Mouse (Mus musculus): Measurements from ENCODE around the gene Tgds.
"Not testable (repeated sequence)": the region's sequence is repeated elsewhere in the genome, so short reads cannot be mapped to it uniquely, and the experiment has no call there.

Gene Tgds

GRCm38 (mm10) chr14:118132642-118132977 is at the start of gene Tgds:
Tgds (minus strand) TSS chr14:118132755.
- peak; percentile 80 for DNase-seq (ENCODE audit: low spot score)

DNA sequence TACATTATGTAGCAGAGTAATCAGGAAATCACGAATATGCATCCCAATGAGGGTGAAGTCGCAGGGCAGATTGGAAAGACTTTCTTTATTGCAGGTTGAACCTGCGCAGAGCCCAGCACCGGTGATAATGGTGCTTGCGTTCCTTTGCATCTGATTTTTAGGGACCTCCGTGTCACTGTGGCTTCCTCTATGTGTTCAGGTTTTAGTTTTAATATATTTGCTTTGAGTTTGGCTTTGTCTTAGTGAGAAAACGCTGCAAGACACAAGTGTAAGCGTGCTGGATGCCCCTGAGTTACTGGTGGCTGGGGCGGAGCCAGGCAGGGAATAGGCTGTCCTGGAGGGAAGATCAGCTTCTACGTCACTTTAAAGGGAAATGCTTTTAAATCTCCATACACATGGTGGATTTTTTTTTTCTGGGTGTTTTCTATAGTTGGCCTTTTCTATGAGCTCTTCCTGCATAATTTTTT is 48.2 kb upstream of the Tgds start:
- no peak for DNase-seq (ENCODE audit: low spot score)

GRCm38 (mm10) chr14:118180117-118180557 is 47.6 kb upstream of the Tgds start:
- DNase-seq (ENCODE audit: low spot score): peak; percentile 23

- no peak for DNase-seq (ENCODE audit: low spot score)
Measured at GRCm38 (mm10) chr14:118179701-118180100, 47.1 kb upstream of the Tgds start.

DNA sequence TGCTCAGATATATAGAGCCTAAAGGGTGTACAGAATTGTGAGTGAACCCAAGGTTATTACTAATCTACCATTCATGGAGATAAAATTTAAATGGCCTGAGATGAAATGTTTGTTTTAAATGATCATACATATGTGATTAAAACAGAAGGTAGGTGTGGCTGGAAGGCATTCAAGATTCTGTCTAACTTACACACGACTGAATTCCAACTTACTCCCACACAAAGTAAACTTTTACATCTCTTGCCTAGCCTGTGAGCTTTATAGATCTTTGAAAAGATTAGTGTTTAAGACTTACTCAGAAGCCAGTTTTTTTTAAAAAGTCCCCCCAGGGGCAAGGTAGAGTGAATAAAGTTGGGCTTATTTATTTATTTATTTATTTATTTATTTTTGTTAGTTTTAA is 46.7 kb upstream of the Tgds start:
- DNase-seq (ENCODE audit: low spot score): no peak

- no peak for DNase-seq (ENCODE audit: low spot score)
Measured at GRCm38 (mm10) chr14:118175694-118176085, 43.1 kb upstream of the Tgds start.

GRCm38 (mm10) chr14:118175071-118175693 is 42.6 kb upstream of the Tgds start:
- no peak for DNase-seq (ENCODE audit: low spot score)

DNA sequence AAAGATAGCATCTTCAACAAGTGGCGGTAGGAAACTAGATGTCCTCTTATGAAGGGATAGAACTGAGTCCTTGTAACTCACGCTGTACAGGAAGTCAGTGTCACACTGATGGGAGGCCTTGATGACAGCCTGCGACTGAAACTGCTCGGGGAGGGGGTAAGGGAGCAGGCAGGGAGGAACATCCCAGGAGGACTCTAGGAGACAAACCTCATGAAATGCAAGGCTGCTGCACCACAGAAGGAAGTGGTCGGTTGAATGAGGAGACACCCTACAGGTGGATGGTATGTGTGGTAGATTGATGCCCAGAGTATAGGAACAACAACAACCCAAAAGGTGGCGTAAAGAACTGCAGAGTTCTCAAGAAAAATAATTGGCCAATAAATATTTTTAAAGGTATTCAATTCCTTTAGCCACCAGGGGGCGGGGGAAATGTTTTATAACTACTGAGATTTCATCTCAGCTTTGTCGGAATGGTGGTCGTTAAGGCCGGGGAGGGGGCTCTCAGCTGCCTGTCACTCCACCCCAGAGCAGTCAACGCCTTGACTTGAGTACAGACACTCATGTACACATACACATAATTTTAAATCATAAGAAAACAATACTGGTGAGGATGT is 41.1 kb upstream of the Tgds start:
- no peak for DNase-seq (ENCODE audit: low spot score)

DNA sequence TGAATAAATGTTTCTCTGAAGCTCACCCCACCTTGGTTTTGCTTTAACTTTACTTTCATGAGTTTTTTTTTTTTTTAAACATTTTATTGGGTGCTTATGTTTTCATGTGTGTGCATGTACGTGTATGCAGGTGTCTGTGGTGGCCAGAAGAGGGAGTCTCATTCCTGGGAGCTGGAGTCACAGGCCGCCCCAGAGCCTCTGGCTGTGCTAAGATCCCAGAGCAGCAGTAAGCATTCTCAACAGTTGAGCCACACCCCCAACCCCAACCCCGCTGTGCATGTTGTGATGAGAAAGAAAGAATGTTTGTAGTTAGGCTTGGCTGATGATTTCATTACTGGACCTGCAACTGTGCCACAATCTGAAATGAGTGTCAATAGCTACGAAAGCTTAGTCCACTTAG is 36.2 kb upstream of the Tgds start:
- DNase-seq (ENCODE audit: low spot score): no peak

DNA sequence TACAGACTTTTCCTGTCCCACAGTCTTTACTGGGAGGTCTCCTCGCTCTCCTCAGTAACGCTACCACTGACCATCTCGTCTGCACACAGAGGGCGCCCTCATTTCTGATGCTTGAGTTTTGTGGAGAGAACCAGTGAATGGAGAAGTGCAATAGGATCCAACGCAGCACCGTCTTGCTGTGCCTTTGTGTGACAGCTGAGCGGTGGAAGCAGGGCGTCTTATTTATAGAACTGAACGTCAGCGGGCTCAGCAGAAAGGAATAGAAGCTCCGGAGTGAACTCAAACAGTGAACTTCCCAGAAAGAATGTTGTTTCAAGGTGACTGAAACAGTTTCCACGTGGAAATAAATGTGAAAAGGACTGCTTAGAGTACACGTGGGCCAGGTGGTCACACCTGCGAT is 30.1 kb upstream of the Tgds start:
- no peak for DNase-seq (ENCODE audit: low spot score)

DNA sequence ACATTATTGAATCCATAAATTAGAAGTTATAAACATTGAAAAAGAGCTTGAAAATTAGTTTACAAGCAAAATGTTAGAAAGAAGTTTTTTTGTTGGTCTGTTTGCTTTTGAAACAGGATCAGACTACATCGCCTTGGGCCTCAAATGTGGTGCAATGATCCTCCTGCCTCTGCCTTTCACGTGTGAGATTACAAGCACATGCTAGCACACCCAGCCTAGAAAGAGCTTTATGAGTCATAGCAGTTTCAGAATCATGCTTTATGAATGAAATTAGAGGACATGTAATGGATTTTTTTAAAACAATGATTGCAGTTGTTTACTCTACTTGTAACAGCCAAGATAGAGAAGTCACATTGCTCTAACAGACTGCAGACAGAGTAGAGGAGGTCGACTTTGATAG is 29.2 kb upstream of the Tgds start:
- DNase-seq (ENCODE audit: low spot score): no peak

DNA sequence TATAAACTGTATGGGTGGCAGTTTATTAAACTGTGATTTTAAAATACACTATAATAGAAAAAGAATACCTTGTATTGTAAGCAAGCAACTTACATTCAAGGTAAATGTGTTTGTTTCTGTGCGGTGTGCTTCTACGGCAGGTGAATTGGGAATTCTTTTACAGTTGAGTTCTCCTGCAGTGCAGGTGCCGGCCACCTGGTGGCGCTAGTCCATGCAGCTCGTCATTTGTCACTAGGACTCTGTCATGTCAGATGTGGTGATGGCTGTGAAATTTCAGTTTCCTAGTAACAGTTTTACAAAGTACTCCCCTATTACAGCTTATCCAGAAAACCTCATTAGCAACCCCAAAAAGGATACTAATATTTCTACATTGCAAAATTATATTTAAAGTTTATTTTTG is 24.6 kb upstream of the Tgds start:
- no peak for DNase-seq (ENCODE audit: low spot score)

DNA sequence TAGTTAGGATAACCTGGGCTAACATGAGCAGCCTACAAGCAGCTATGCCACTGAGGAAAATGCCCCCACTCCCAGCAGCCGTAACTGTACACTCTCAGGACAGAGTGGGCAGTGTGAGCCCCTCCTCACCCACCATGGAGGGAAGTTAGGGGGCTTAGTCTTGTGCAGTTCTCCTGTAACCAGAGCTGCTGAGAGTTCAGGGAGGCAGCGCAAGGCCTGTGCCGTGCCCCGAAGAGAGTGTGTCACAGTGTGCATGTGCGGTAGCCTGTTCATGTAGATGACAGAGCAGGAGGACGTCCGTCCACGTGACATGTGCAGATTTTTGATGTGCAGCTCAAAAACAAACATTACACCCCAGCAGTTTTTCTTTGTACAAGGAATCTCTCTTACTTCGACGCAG is 24.2 kb upstream of the Tgds start:
- DNase-seq (ENCODE audit: low spot score): no peak

DNA sequence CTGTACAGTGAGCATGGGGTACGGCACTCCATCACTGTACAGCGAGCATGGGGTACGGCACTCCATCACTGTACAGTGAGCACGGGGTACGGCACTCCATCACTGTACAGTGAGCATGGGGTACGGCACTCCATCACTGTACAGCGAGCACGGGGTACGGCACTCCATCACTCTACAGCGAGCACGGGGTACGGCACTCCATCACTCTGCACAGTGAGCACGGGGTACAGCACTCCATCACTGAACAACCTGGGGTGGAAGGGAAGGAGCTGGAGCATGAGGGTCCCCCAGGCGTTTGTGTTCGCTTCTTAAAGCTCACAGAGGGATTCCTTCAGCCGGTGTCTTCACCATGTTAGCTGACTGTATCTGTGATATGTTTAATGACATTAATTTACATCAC is 23.5 kb upstream of the Tgds start:
- DNase-seq (ENCODE audit: low spot score): not testable (repeated sequence)

GRCm38 (mm10) chr14:118152294-118152651 is 19.7 kb upstream of the Tgds start:
- DNase-seq (ENCODE audit: low spot score): no peak

DNA sequence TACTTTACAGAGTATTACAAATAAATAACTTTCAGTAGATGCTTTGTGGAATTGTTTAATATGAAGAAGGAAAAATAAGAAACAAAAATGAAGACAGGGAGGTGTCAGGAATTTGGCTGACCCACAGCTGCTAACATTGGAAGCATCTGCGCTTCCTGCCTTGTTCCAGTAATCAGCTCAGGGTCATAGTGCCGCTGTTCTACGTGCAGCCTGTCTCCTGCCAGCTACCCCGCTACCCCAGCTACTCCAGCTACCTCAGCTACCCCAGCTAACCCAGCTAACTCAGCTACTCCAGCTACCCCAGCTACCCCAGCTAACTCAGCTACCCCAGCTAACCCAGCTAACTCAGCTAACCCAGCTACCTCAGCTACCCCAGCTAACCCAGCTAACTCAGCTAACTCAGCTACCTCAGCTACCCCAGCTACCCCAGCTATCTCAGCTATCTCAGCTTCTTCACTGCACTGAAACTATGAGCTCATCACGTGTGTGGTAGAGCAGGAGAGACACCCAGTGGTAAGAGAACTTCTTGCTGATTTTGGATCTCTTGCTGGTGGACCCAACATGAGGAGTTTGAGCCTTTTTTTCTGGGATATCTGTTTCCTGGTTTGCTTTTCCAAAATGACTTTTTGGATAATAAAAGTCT is 19.2 kb upstream of the Tgds start:
- no peak for DNase-seq (ENCODE audit: low spot score)

- no peak for DNase-seq (ENCODE audit: low spot score)
Measured at GRCm38 (mm10) chr14:118150656-118151551, 18.3 kb upstream of the Tgds start.

DNA sequence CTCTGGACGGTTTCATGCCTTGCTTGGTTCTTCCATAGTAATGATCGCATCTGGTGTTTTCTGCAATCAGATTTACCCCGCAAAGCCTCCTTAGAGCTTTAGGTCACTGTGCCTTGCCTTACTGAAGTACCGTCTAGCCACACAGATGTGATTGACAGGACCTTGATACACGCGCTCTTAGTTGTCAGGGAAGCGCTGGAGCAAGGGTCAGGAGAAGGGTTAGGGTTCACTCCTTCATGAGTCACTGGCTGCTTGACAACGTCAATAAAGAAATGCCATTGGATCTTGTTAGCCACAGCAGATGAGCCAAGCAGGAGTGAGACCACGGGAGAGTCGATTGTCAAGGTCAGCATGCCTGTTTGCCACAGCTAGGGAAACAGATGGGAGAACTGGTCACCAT is 16.0 kb upstream of the Tgds start:
- DNase-seq (ENCODE audit: low spot score): no peak

DNA sequence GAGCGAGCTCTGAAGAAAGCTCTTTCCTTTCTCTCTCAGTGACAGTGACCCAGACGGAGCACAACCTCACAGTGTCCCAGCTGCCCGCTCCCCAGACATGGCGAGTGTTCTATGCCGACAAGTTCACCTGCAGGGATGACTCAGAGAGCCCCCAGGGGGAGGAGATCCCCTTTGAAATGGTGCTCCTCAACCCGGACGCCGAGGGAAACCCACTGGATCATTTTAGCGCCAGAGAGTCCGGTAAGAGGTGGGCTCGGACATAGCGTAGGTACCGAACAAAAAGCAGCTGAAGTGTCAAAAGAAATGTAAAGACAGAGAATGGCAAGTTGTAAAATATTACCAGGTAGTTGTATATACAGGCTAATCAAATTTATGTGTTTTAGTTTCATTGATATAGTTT is 15.5 kb upstream of the Tgds start:
- no peak for DNase-seq (ENCODE audit: low spot score)

DNA sequence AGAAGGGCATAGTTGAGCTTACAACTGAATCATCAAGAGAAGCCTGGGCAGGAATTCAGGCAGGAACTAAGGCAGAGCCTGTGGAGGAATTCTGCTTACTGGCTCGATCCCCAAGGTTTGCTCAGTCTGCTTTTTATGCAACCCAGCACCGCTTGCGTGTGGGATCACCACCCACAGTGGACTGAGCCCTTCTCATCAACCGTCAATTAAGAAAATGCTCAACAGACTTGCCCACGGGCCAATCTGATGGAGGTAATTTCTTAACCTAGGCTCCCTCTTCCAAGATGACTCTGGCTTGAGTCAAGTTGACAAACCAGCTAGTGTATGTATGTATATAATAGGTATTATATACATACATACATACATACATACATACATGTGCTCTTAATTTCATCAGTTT is 9.7 kb upstream of the Tgds start:
- DNase-seq (ENCODE audit: low spot score): no peak

DNA sequence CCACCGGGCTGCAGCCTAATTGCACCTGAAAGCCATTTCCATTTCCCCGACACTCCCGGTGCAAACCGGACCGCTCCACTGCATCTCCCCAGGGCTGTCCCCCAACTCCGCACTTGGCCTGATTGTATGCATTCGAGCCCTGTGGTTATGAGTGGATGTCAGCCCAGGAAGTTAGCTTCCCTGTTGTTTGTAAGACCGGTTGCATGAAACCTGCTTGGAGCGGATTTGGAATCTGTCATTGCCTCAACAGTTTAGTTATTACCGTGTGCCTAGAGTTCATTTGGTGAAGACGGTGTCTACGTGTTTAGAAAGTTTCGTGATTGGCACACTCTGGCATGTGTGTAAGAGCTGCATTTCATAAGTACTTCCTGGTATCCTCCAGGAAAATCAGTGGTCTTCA is 4.9 kb upstream of the Tgds start:
- DNase-seq (ENCODE audit: low spot score): peak; percentile 15

DNA sequence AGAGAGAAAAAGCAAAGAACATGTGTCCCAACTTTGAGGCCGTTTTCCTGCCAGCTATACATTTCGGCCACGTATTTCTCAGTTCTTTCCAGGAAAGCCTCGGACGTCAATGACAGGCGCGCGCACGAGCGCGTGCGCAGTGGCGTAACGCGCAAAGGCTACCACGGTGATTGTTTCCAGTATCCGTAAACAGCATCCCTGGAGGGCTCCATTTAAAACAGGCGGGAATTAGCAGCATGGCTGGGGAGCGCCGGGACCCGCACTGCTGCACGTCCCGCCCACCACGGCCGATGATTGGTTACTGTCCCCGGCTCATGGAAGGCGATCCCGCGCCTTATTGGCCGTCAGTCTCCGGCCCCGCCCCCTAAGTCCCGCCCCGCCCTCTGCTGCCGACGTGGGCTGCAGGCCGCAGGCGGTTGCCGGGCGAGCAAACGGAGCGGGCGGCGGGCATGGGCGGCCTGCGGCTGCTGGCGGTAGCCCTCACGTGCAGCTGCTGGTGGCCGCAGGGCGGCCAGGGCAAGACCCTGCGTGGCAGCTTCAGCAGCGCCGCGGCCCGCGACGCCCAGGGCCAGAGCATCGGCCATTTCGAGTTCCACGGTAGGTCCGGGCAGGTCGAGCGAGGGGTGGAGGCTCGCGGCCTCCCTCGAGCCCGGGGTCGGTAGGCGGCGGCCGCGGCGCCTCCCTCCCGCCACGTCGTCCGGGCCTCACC is 4.3 kb upstream of the Tgds start, which contains the start of gene Gpr180:
Gpr180 (plus strand) TSS at position 415 of the 709 bp plus-strand sequence.
- DNase-seq (ENCODE audit: low spot score): peak; percentile 90

Measured in ovary, postnatal 10 days (tissue).